Mouse (Mus musculus): Measurements from ENCODE around the gene Vps13d. TPM values are rescaled to one million over a fixed set of nuclear protein-coding genes. Genes with fewer than 3 reads are reported as not detected.

Gene Vps13d
- polyA plus RNA-seq, 1 experiment, result 23.5 TPM

GRCm38 (mm10) chr4:145052697-145053096 is 142.1 kb downstream of the Vps13d start:
- Histone ChIP-seq H3K4me3 (ENCODE audit: control insufficient read depth, insufficient read depth, low read length) (no peak overlapping the region), H3K27ac (ENCODE audit: control insufficient read depth, insufficient read depth, low read length) (no peak overlapping the region), H3K4me1 (replicated peaks; ENCODE audit: control insufficient read depth, insufficient read depth, low read length) (peaks cover 8% of the 10 kb centered on the region), H3K36me3 (ENCODE audit: control insufficient read depth, insufficient read depth, low read length) (peaks cover 22% of the 10 kb centered on the region), H3K27me3 (ENCODE audit: control insufficient read depth, insufficient read depth, low read length) (no peaks in the 10 kb centered on the region)
- TF ChIP-seq CTCF (IDR thresholded peaks at IDR 0.05; ENCODE audit: borderline replicate concordance, control insufficient read depth, extremely low read depth, insufficient read depth, low read length, poor library complexity), result no peak
- no peak for TF ChIP-seq POLR2A (IDR thresholded peaks at IDR 0.05; ENCODE audit: control insufficient read depth, extremely low read depth, insufficient read depth, low read length, poor library complexity)
- no peak for DNase-seq
- WGBS, result 95% methylated on average over 1 of the region's 1 CpGs

- Histone ChIP-seq H3K4me1 (replicated peaks; ENCODE audit: control insufficient read depth, insufficient read depth, low read length) (peaks cover 8% of the 10 kb centered on the region), H3K36me3 (ENCODE audit: control insufficient read depth, insufficient read depth, low read length) (peaks cover 20% of the 10 kb centered on the region), H3K4me3 (ENCODE audit: control insufficient read depth, insufficient read depth, low read length) (no peak overlapping the region), H3K27ac (ENCODE audit: control insufficient read depth, insufficient read depth, low read length) (no peak overlapping the region), H3K27me3 (ENCODE audit: control insufficient read depth, insufficient read depth, low read length) (no peaks in the 10 kb centered on the region)
- TF ChIP-seq CTCF (IDR thresholded peaks at IDR 0.05; ENCODE audit: borderline replicate concordance, control insufficient read depth, extremely low read depth, insufficient read depth, low read length, poor library complexity) (no peak), POLR2A (IDR thresholded peaks at IDR 0.05; ENCODE audit: control insufficient read depth, extremely low read depth, insufficient read depth, low read length, poor library complexity) (no peak)
- no peak for DNase-seq
- WGBS, result 96% methylated on average over 3 of the region's 3 CpGs
Observed at GRCm38 (mm10) chr4:145052282-145052681, 142.5 kb downstream of the Vps13d start.

- no peak for TF ChIP-seq POLR2A (IDR thresholded peaks at IDR 0.05; ENCODE audit: control insufficient read depth, extremely low read depth, insufficient read depth, low read length, poor library complexity)
- no peak for TF ChIP-seq CTCF (IDR thresholded peaks at IDR 0.05; ENCODE audit: borderline replicate concordance, control insufficient read depth, extremely low read depth, insufficient read depth, low read length, poor library complexity)
- Histone ChIP-seq H3K36me3 (ENCODE audit: control insufficient read depth, insufficient read depth, low read length) (peaks cover 12% of the 10 kb centered on the region), H3K4me3 (ENCODE audit: control insufficient read depth, insufficient read depth, low read length) (no peak overlapping the region), H3K27me3 (ENCODE audit: control insufficient read depth, insufficient read depth, low read length) (no peaks in the 10 kb centered on the region), H3K27ac (ENCODE audit: control insufficient read depth, insufficient read depth, low read length) (no peak overlapping the region), H3K4me1 (replicated peaks; ENCODE audit: control insufficient read depth, insufficient read depth, low read length) (peaks cover 8% of the 10 kb centered on the region)
- WGBS, result 94% methylated on average over 4 of the region's 4 CpGs
- no peak for DNase-seq
Observed at GRCm38 (mm10) chr4:145051209-145051969, 143.4 kb downstream of the Vps13d start.

- Histone ChIP-seq H3K36me3 (ENCODE audit: control insufficient read depth, insufficient read depth, low read length) (peaks cover 5% of the 10 kb centered on the region; the same call in 1 of the 2 replicates), H3K4me3 (ENCODE audit: control insufficient read depth, insufficient read depth, low read length) (no peak overlapping the region), H3K27ac (ENCODE audit: control insufficient read depth, insufficient read depth, low read length) (no peak overlapping the region), H3K27me3 (ENCODE audit: control insufficient read depth, insufficient read depth, low read length) (no peaks in the 10 kb centered on the region), H3K4me1 (replicated peaks; ENCODE audit: control insufficient read depth, insufficient read depth, low read length) (peaks cover 13% of the 10 kb centered on the region)
- WGBS, result 86% methylated on average over 8 of the region's 8 CpGs
- DNase-seq, result peak; percentile 54
- no peak for TF ChIP-seq CTCF (IDR thresholded peaks at IDR 0.05; ENCODE audit: borderline replicate concordance, control insufficient read depth, extremely low read depth, insufficient read depth, low read length, poor library complexity)
- TF ChIP-seq POLR2A (IDR thresholded peaks at IDR 0.05; ENCODE audit: control insufficient read depth, extremely low read depth, insufficient read depth, low read length, poor library complexity), result no peak
Observed at GRCm38 (mm10) chr4:145050518-145051208, 144.1 kb downstream of the Vps13d start.

- DNase-seq, result no peak
- TF ChIP-seq CTCF (IDR thresholded peaks at IDR 0.05; ENCODE audit: borderline replicate concordance, control insufficient read depth, extremely low read depth, insufficient read depth, low read length, poor library complexity), result no peak
- no peak for TF ChIP-seq POLR2A (IDR thresholded peaks at IDR 0.05; ENCODE audit: control insufficient read depth, extremely low read depth, insufficient read depth, low read length, poor library complexity)
- Histone ChIP-seq H3K36me3 (ENCODE audit: control insufficient read depth, insufficient read depth, low read length) (peaks cover 6% of the 10 kb centered on the region; the same call in 1 of the 2 replicates), H3K27me3 (ENCODE audit: control insufficient read depth, insufficient read depth, low read length) (no peaks in the 10 kb centered on the region), H3K27ac (ENCODE audit: control insufficient read depth, insufficient read depth, low read length) (no peak overlapping the region), H3K4me1 (replicated peaks; ENCODE audit: control insufficient read depth, insufficient read depth, low read length) (peaks cover 13% of the 10 kb centered on the region), H3K4me3 (ENCODE audit: control insufficient read depth, insufficient read depth, low read length) (no peak overlapping the region)
- WGBS, result 78% methylated on average over 5 of the region's 5 CpGs
Observed at GRCm38 (mm10) chr4:145047964-145048363, 146.8 kb downstream of the Vps13d start.

- no peaks in the 10 kb centered on the region for H3K27me3 ChIP-seq (ENCODE audit: control insufficient read depth, insufficient read depth, low read length)
- no peak overlapping the region for H3K4me3 ChIP-seq (ENCODE audit: control insufficient read depth, insufficient read depth, low read length)
- 51% methylated on average over 8 of the region's 8 CpGs for WGBS
- no peak for DNase-seq
- H3K27ac ChIP-seq (ENCODE audit: control insufficient read depth, insufficient read depth, low read length), result no peak overlapping the region
- no peak for TF ChIP-seq POLR2A (IDR thresholded peaks at IDR 0.05; ENCODE audit: control insufficient read depth, extremely low read depth, insufficient read depth, low read length, poor library complexity)
- no peak for TF ChIP-seq CTCF (IDR thresholded peaks at IDR 0.05; ENCODE audit: borderline replicate concordance, control insufficient read depth, extremely low read depth, insufficient read depth, low read length, poor library complexity)
- H3K4me1 ChIP-seq (replicated peaks; ENCODE audit: control insufficient read depth, insufficient read depth, low read length), result peaks cover 13% of the 10 kb centered on the region
- 0 out of 2 replicates have a peak, but pooled peaks cover 3% of the 10 kb centered on the region for H3K36me3 ChIP-seq (ENCODE audit: control insufficient read depth, insufficient read depth, low read length)
Observed at GRCm38 (mm10) chr4:145046032-145046401, 148.8 kb downstream of the Vps13d start.
